Mouse (Mus musculus) heart, postnatal 0 days (tissue): ENCODE measurements around the gene 1110051M20Rik. TPM values are rescaled to one million over a fixed set of nuclear protein-coding genes. Genes with fewer than 3 reads are reported as not detected.

Source experiments
- ATAC-seq: fragments of 200-750 bp; cut with Nextera tagmentation; 2 replicates; pipeline ENCODE4 v1.8.0; 2017; ENCODE audit warnings: low read depth, moderate number of reproducible peaks, moderate library complexity; ENCODE audit not compliant: insufficient read depth
- DNase-seq: peaks from one replicate; pipeline ENCODE4 v3.0.0-alpha.2; 2016; ENCODE audit warnings: low spot score
- H3K27ac ChIP-seq: fragments of 300-500 bp; sonication (generic); 2 replicates; pipeline ENCODE4 v1.5.1; 2014; ENCODE audit warnings: low read depth, mild to moderate bottlenecking
- H3K27me3 ChIP-seq: fragments of 300-500 bp; sonication (generic); 2 replicates; pipeline ENCODE4 v1.6.1; 2014; ENCODE audit warnings: low read length, mixed read lengths; ENCODE audit not compliant: control insufficient read depth, insufficient read depth
- H3K36me3 ChIP-seq: fragments of 300-500 bp; sonication (generic); replicated peaks from 2 replicates; pipeline ENCODE4 v1.6.1; 2014; ENCODE audit warnings: low read length, mixed read lengths; ENCODE audit not compliant: control insufficient read depth, insufficient read depth
- H3K4me1 ChIP-seq: fragments of 300-500 bp; sonication (generic); 2 replicates; pipeline ENCODE4 v1.6.1; 2014; ENCODE audit warnings: antibody characterized with exemption; ENCODE audit not compliant: control insufficient read depth, insufficient read depth
- H3K4me2 ChIP-seq: fragments of 300-500 bp; sonication (generic); 2 replicates; pipeline ENCODE4 v1.6.1; 2014; ENCODE audit warnings: low read depth, mild to moderate bottlenecking, low read length, moderate library complexity
- H3K4me3 ChIP-seq: fragments of 300-500 bp; sonication (generic); 2 replicates; pipeline ENCODE4 v1.5.1; 2014; ENCODE audit warnings: low read depth, low read length
- H3K9ac ChIP-seq: fragments of 300-500 bp; sonication (generic); replicated peaks from 2 replicates; pipeline ENCODE4 v1.6.1; 2014; ENCODE audit warnings: low read depth, low read length, mixed read lengths
- H3K9me3 ChIP-seq: fragments of 300-500 bp; sonication (generic); replicated peaks from 2 replicates; pipeline ENCODE4 v1.6.1; 2016; ENCODE audit warnings: low read length; ENCODE audit not compliant: control insufficient read depth
- CTCF ChIP-seq: IDR thresholded peaks from 2 replicates; pipeline ENCODE4 v1.5.1; 2016; ENCODE audit warnings: antibody characterized with exemption, control low read depth, low read depth
- EP300 ChIP-seq: IDR thresholded peaks from 2 replicates; pipeline ENCODE4 v1.6.1; 2016; ENCODE audit warnings: antibody characterized with exemption, low read depth
- WGBS: fragments of 180-500 bp; shearing (Covaris S2); extraction: QIAGEN DNeasy Blood & Tissue Kit; methylation state at CpG from one replicate; pipeline ENCODE4 v1.1.7; 2014; 5-methylcytosine and 5-hydroxymethylcytosine counted together
- polyA plus RNA-seq: library from polyadenylated mRNA; unstranded; fragments of >200 nt; fragmentation: Nextera tagmentation; extraction: Ambion mirVana; gene quantifications from 2 replicates; pipeline ENCODE4 v1.2.1, GENCODE M21; 2015
- total RNA-seq: library from RNA; depleted of rRNA; stranded (reverse); fragments of >200 nt; gene quantifications from 2 replicates; pipeline ENCODE4 v1.2.3, GENCODE M21; 2014; ENCODE audit warnings: low replicate concordance

The 1110051M20Rik gene
- total and polyA plus RNA-seq, 2 experiments from 2014 or later = 27.8 to 32.0 TPM

- DNase-seq = no peak
- no peak overlapping the region for H3K27ac ChIP-seq
- H3K4me3 ChIP-seq = no peak overlapping the region
- ATAC-seq = no peak
- TF ChIP-seq EP300 = no peak
- TF ChIP-seq CTCF = no peak
- no peaks in the 10 kb centered on the region for H3K27me3 ChIP-seq
- no peaks in the 10 kb centered on the region for H3K36me3 ChIP-seq
- WGBS = 80% methylated on average over 8 of the region's 8 CpGs
- no peaks in the 10 kb centered on the region for H3K4me1 ChIP-seq
- H3K9me3 ChIP-seq = no peaks in the 10 kb centered on the region
- no peak overlapping the region for H3K9ac ChIP-seq
- no peak overlapping the region for H3K4me2 ChIP-seq
Observed at GRCm38 (mm10) chr2:91329996-91330738, 114.3 kb downstream of the 1110051M20Rik start.

GRCm38 (mm10) chr2:91328729-91329125, 115.8 kb downstream of the 1110051M20Rik start:
- no peak overlapping the region for H3K4me2 ChIP-seq
- H3K9me3 ChIP-seq = no peaks in the 10 kb centered on the region
- H3K4me3 ChIP-seq = no peak overlapping the region
- TF ChIP-seq EP300 (no peak), CTCF (no peak)
- no peaks in the 10 kb centered on the region for H3K36me3 ChIP-seq
- no peak overlapping the region for H3K9ac ChIP-seq
- no peak overlapping the region for H3K27ac ChIP-seq
- DNase-seq (no peak), ATAC-seq (no peak)
- no peaks in the 10 kb centered on the region for H3K27me3 ChIP-seq
- 87% methylated on average over 3 of the region's 3 CpGs for WGBS
- H3K4me1 ChIP-seq = no peaks in the 10 kb centered on the region

DNA sequence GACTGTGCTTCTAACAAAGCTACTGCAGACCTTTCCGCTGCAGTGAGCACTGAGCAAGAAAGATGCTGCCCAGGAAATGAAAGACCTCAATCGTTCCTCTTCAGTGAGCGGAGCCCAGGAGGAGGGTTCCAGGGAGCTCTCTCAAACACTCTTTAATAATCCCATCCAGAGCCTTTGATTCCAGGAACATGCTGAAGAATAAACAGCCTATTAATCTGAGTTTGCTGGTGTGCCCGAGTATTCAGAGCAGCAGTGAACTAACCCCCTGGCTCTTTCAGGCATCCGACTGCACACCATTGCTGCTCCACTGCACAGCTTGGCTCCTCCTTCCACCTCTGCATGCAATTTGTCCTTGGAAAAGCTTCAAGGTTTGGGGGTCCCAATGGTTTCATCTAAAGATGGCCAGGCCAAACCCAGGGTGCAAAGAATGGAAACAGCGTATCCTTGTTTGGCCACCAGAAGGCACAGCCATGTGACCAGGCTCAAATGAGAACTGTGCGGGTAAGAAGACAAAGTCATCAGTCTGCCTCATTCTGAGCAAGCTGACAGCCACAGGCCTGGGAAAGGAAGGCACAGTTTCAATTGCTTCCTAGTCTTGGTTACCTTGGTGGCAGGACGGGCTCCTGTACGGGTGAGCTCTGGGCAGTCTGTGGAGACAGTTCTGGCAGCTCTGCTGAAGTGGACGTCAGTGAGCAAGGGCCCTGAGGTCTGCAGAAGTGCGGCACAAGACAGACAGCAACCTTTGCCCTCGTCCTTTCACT, 116.4 kb downstream of the 1110051M20Rik start:
- DNase-seq (no peak), ATAC-seq (no peak)
- Histone ChIP-seq H3K9ac (no peak overlapping the region), H3K4me2 (no peak overlapping the region), H3K27ac (no peak overlapping the region), H3K27me3 (no peaks in the 10 kb centered on the region), H3K36me3 (no peaks in the 10 kb centered on the region), H3K9me3 (no peaks in the 10 kb centered on the region), H3K4me3 (no peak overlapping the region), H3K4me1 (no peaks in the 10 kb centered on the region)
- TF ChIP-seq CTCF (no peak), EP300 (no peak)
- 73% methylated on average over 12 of the region's 12 CpGs for WGBS

DNA sequence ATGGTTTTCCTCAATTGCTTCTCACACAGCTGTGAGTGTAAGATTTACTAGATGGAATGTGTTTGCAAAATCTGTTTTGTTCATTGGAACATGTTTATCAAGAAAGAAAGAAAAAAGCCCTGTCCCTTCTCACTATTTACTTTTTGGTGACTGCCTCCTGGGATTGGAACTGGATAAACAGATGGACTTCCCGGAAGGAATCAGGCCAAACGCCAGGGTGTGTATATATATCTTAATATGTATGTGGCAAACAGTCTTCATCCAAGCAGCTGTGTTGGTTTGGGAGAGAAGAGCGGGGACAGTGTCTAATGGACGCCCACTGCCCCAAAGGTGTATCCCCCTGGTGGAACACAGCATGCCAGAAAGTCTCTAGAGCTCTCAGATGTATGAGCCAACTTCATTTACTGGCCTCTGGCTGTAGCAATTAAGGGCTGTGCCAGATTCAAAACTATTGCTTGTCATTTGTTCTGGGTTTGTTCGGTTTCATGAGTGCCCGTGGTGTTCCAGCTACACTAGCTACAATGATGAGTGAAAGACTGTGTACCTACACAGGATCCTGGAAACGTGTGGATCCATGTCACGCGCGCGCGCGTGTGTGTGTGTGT, 117.7 kb downstream of the 1110051M20Rik start:
- WGBS = 86% methylated on average over 13 of the region's 13 CpGs
- H3K27me3 ChIP-seq = no peaks in the 10 kb centered on the region
- H3K9ac ChIP-seq = no peak overlapping the region
- H3K4me1 ChIP-seq = no peaks in the 10 kb centered on the region
- no peaks in the 10 kb centered on the region for H3K36me3 ChIP-seq
- DNase-seq (no peak), ATAC-seq (no peak)
- H3K4me2 ChIP-seq = no peak overlapping the region
- no peaks in the 10 kb centered on the region for H3K9me3 ChIP-seq
- H3K27ac ChIP-seq = no peak overlapping the region
- TF ChIP-seq EP300 (no peak), CTCF (no peak)
- no peak overlapping the region for H3K4me3 ChIP-seq

DNA sequence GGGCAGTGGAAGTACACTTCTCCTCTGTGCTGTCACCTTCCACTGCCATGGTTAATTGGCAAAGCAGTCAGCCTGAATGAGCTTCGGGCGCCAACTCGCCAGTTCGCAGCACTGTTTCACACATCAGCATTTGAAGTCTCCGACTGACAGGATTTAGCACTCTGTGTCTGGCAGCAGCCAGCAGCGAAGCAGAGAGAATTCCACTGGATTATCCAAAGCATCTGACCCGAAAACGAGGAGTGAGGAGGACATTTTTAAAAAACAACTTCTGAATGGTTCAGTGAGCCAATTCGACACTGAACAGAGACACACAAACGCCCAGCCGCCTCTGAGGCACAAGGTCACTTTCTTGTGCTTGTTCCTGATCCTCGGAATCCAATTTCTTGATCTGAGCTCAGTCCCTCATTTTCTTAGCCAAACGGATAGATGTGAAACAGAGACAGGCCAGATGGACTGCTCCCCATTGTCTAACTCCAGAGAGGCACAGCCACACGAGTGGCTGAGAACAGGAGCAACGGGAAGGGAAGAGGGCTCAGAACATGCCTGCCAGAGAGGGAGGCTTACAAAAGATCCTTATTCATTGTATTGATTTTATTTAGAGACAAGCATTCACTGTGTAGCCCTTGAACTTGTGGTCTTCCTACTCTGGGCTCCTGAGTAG, 119.6 kb downstream of the 1110051M20Rik start:
- H3K9ac ChIP-seq = no peak overlapping the region
- DNase-seq (no peak), ATAC-seq (no peak)
- no peaks in the 10 kb centered on the region for H3K27me3 ChIP-seq
- H3K36me3 ChIP-seq = no peaks in the 10 kb centered on the region
- WGBS = 56% methylated on average over 15 of the region's 15 CpGs
- H3K9me3 ChIP-seq = no peaks in the 10 kb centered on the region
- no peak overlapping the region for H3K27ac ChIP-seq
- no peak overlapping the region for H3K4me3 ChIP-seq
- H3K4me2 ChIP-seq = no peak overlapping the region
- TF ChIP-seq EP300 (no peak), CTCF (no peak)
- 0 out of 2 replicates have a peak, but pooled peaks cover 3% of the 10 kb centered on the region for H3K4me1 ChIP-seq
